Mouse (Mus musculus): ENCODE results near the gene Fam185a.
A peak's percentile ranks its signal among the peaks of the same experiment; 100 is the strongest.

Fam185a gene

DNA sequence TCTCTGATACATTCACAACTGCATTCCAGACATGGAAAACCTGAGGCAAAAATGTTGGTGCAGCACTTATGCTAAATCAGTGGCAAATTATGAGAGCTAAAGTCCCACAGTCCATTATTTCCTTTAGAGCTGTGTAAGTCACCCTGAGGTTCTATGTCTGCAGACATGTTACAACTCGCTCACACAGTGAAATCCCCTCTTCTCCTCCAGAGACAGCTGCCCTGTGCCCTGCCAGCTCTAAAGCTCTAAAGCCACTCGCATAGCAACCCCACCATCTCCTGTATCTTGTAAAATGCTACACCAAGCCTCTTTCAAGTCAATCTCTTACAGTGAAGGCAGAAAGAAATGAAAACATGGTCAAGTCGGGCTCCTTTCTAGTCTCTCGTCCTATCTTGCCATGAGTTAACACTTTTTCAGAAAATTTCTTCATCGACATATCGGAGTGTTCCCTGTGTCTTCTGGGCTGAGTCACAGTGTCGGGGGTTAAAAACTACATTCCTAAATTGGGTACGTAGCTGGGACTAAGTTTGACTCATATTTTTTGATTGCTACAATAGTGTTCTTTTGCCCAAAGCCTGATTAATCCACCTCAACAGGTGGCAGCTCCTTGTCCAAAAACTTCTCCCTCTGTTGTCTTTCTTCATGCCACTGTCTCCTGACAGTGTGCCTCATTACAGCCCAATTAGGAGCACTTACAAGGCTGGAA, 68.7 kb downstream of the Fam185a start:
- DNase-seq (ENCODE audit: low spot score) = no peak

- DNase-seq (ENCODE audit: low spot score) = no peak
Measured at GRCm38 (mm10) chr5:21494781-21495180, 70.0 kb downstream of the Fam185a start.

DNA sequence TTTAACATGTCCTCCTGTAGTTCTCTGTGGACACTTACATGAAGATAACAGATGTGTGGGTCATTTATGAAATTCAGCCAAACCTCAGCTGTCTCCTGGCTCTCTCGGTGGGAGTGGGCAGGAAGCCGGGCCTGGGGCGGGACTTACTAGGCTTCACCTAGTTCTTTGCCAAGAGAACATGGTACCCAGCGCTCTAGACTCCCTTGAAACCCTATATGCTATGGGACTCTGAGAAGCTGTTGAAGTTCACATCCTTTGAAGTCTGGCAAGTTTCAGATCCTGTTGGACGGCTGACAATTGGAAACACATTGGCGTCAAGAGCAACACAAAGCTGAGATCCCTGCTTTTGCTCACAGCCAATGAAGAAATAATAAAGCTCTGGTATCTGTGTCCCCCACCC, 71.6 kb downstream of the Fam185a start:
- DNase-seq (ENCODE audit: low spot score) = peak; percentile 10

DNA sequence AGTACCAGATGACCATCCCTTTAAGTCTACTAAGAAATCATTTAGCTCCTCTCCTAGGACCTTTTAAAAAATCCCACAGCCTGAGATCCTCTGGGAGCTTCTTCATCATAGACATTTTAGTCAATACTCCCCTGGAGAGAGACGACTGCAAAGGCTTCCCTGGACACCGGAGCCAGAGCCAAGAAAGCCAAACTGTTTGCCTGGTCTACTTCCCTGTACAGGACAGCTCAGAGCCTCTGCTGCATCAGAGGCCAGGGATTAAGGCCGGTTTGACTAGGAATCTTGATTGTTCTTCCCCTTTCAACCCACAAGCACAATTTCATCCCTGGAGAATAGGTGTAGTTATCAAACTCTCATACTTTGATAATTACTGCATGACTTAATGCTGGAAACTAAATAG, 72.1 kb downstream of the Fam185a start:
- no peak for DNase-seq (ENCODE audit: low spot score)

DNA sequence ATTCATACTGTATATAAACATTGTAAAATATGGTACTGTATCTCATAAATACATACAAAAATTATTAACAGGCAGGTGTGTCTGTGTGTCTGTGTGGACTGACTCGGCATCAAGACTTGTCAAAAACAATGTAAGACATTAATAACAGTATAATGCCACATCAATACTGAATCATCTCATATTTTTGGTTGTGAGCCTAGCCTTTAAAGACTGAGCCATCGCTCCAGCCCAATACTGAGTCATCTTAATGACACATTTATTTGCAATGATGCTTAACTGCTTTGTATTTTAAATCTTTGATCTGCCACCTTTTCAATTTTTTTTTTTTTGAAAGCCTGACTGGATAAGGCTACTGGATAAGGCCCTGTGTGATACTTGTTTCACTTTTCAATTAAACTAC, 73.7 kb downstream of the Fam185a start:
- no peak for DNase-seq (ENCODE audit: low spot score)

DNA sequence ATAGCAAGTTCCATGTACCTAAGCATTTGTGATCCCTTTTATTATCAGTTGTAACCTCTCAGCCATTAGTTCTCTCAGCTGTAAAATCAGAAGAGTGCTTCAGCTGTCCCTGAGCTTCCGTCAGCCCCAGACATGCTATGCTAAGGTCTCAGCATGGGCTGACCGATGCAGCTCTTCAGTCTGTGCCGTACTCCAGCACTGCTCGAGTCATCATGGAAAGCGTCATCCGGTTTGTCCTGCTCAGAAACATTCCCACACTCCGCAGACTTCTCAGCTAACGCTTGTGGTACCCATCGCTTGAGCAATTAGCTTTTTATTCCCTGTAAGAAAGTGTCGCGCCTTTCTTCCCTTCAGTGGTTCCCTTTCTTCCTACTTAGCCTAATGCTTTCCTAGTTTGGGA, 74.2 kb downstream of the Fam185a start:
- no peak for DNase-seq (ENCODE audit: low spot score)

GRCm38 (mm10) chr5:21500133-21500532, 75.4 kb downstream of the Fam185a start:
- DNase-seq (ENCODE audit: low spot score) = no peak

- no peak for DNase-seq (ENCODE audit: low spot score)
Measured at GRCm38 (mm10) chr5:21500941-21501340, 76.2 kb downstream of the Fam185a start.

DNA sequence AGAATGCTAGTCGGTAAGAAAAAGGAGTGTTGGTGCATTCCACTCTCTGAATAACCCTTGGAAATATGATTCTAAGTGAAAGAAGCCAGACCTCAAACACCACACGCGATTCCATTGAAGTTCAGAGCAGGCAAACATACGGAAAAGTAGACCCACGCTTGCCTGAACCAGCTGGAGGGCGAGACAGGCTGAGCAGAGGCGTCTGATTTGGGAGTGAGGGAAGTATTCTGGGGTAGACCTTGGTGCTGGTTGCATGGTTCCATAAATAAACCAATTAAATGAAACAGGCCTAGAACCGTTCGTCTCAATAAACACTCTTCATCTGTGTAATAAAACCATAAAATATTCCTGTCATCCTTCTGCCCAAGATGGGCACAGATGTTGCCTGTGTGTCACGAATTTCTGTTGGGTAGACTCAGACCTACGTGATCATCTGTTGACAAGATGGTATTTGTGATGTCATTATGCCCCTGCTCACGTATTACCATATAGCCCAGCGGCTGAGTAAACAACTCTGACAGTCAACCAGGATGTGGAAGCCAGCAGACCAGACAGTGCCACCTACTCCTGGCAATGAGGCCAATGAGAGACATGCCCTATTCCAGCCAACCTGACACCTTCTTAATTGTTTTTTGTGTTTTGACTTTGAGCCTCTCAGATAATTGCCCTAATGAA, 78.3 kb downstream of the Fam185a start:
- DNase-seq (ENCODE audit: low spot score) = no peak

GRCm38 (mm10) chr5:21505159-21505558, 80.4 kb downstream of the Fam185a start:
- no peak for DNase-seq (ENCODE audit: low spot score)

GRCm38 (mm10) chr5:21506887-21507286, 82.1 kb downstream of the Fam185a start:
- DNase-seq (ENCODE audit: low spot score) = no peak

DNA sequence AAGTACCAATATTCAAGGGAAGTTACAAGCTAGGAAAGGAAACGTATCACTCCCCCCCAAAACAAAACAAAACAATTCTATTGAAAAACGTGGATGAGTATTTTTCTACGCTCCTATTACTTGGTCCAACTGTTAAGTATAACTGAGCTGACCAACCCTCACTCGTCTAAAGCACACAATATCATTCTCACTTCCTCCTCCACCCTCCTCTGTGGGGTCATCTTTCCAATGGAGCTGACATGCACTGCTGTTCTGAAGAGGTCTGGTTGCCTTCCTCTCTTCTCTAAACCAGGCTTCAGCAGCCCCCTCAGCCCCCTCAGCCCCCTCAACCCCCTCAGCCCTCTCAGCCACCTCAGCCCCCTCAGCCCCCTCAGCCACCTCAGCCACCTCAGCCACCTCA, 85.0 kb downstream of the Fam185a start:
- no peak for DNase-seq (ENCODE audit: low spot score)

DNA sequence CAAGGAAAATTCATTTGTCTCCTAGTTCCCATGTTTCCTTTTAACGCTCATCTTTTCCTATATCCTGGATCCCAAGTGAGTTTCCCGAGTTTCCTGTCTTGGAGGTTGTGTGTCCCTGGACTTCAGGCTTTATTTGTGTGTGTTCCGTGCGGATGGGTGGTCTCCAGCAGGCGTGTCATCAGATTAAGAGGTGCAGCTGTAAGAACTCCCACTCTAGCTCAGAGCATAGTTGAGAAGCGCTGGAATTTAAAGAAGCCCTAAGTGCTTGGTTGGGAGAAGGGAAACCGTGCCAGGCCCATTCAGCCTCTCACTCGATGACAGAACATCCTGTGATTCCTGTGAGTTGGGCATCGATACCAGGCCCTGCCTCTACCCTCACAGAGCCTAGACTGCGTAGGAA, 88.6 kb downstream of the Fam185a start:
- no peak for DNase-seq (ENCODE audit: low spot score)

GRCm38 (mm10) chr5:21517562-21517961, 92.8 kb downstream of the Fam185a start:
- DNase-seq (ENCODE audit: low spot score) = no peak

DNA sequence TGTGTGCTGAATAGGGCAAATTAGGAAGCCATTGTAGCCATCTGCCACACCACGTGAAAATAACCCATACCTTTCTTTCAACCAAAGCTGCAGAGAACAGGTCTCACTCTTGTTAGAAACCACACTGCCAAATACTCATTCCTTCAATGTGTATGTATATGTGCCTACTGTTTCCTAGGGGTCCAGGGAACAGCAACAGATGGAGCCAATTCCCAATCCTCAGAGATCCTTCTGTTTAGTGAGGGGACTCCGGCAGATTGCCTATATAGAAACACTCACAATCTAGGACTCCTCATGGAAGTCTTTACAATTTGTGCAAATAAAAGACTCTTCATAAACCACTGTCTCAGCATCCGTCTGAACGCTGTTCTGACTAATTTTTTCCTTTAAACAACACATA, 93.4 kb downstream of the Fam185a start:
- no peak for DNase-seq (ENCODE audit: low spot score)

DNA sequence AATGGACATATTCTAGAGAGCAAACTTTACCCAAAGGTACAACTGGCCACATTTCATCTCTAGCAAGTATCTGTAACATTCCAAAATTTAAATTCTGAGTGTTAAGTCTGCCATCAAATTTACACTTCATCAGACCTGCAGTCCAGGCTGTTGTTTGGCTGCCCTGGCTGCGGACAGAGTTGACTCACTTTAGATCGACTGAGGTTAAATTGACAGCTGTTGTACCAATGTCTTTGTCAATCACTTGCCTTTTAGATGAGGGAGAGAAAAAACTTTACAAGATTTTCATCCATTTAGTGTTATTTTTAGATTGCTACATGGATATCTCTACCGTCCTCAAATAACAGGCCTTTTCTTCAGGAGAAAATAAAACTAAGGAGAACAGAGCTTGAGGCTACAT, 94.4 kb downstream of the Fam185a start:
- DNase-seq (ENCODE audit: low spot score) = no peak

- no peak for DNase-seq (ENCODE audit: low spot score)
Measured at GRCm38 (mm10) chr5:21526835-21527485, 102.2 kb downstream of the Fam185a start.

DNA sequence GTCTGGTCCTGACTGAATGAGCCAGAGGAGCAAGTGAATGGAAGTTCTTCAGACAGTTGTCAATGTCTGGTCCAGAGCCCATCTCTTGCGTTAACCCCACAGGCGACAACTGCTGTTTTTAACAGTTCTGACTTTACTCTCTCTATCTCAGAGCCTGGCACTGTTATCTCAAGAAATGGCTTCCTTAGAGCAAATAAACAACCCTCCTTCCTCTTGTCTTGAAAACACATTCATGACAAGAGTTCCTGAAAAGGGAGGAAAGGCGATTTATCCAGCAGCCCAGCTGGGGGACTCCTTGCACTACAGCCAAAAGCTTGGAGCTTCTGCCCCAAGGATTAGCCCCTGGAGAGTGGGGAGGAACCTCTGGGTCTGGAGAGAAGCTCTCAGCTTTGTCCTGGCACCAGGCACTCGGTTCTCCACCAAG, 102.7 kb downstream of the Fam185a start:
- peak; percentile 37 for DNase-seq (ENCODE audit: low spot score)

- DNase-seq (ENCODE audit: low spot score) = peak; percentile 33
Measured at GRCm38 (mm10) chr5:21528068-21528842, 103.5 kb downstream of the Fam185a start.

DNA sequence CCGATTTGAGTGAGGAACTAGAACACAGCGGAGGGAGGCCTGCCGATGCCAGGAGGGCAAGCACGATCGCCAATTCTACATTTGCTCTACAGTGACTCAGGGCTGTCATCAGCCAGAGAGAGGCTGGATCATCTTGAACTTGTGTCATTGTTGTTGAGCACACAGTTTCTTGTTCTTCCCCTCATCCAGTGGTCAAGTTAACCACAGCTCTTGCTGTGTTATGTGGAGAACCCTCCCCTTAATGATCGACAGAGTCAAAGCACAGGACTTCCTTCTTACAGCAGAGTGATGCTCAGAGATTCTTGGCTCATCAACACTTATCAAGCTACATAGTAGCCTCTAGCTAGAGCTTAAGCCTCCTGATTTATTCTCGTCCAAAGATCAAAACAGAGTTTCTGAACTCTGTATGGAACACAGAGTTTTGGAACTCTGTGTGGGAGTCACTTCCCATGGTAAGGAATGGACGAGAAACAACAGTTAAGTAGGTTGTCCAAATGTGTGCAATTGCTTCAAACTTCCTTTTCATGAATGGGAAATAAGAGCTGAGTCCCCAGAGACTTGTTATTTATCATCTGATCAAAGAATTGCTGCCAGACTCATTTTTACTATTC, 104.5 kb downstream of the Fam185a start:
- DNase-seq (ENCODE audit: low spot score) = no peak
